Mouse (Mus musculus) lung, postnatal 0 days (tissue): ENCODE measurements at regions not wholly inside any gene's neighbourhood (a gene's known extent, or its start where the extent isn't known, plus 50 kb on each side); places are given as distances from the start of the nearest gene placed in this dataset.

Experiments
- ATAC-seq: fragments of 200-750 bp; cut with Nextera tagmentation; 2 replicates; pipeline ENCODE4 v1.8.0; 2017; ENCODE audit warnings: moderate library complexity
- DNase-seq: peaks from one replicate; pipeline ENCODE4 v3.0.0-alpha.2; 2016; ENCODE audit warnings: low spot score
- H3K27ac ChIP-seq: fragments of 300-500 bp; sonication (generic); 2 replicates; pipeline ENCODE4 v1.5.1; 2014; ENCODE audit warnings: antibody characterized with exemption, mild to moderate bottlenecking, low read length, mixed read lengths
- H3K27me3 ChIP-seq: fragments of 300-500 bp; sonication (generic); replicated peaks from 2 replicates; pipeline ENCODE4 v1.6.1; 2014; ENCODE audit warnings: low read length, mixed read lengths; ENCODE audit not compliant: insufficient read depth
- H3K36me3 ChIP-seq: fragments of 300-500 bp; sonication (generic); 2 replicates; pipeline ENCODE4 v1.6.1; 2014; ENCODE audit warnings: low read length, mixed read lengths; ENCODE audit not compliant: insufficient read depth
- H3K4me1 ChIP-seq: fragments of 300-500 bp; sonication (generic); 2 replicates; pipeline ENCODE4 v1.6.1; 2014; ENCODE audit warnings: antibody characterized with exemption, low read depth, low read length, mixed read lengths; ENCODE audit not compliant: insufficient read depth
- H3K4me2 ChIP-seq: fragments of 300-500 bp; sonication (generic); replicated peaks from 2 replicates; pipeline ENCODE4 v1.6.1; 2014; ENCODE audit warnings: low read depth, mild to moderate bottlenecking, low read length, moderate library complexity, mixed read lengths
- H3K4me3 ChIP-seq: fragments of 300-500 bp; sonication (generic); 2 replicates; pipeline ENCODE4 v1.5.1; 2014; ENCODE audit warnings: low read depth, low read length
- H3K9ac ChIP-seq: fragments of 300-500 bp; sonication (generic); replicated peaks from 2 replicates; pipeline ENCODE4 v1.6.1; 2014; ENCODE audit warnings: low read depth, mild to moderate bottlenecking
- H3K9me3 ChIP-seq: fragments of 300-500 bp; sonication (generic); 2 replicates; pipeline ENCODE4 v1.6.1; 2016; ENCODE audit warnings: low read length, mixed read lengths
- CTCF ChIP-seq: IDR thresholded peaks from 2 replicates; pipeline ENCODE4 v1.5.1; 2016; ENCODE audit warnings: antibody characterized with exemption, mild to moderate bottlenecking
- EP300 ChIP-seq: IDR thresholded peaks from 2 replicates; pipeline ENCODE4 v1.6.1; 2016; ENCODE audit warnings: antibody characterized with exemption, mild to moderate bottlenecking, control low read depth
- WGBS: fragments of 180-500 bp; shearing (Covaris S2); extraction: QIAGEN DNeasy Blood & Tissue Kit; methylation state at CpG from one replicate; pipeline ENCODE4 v1.1.7; 2014; 5-methylcytosine and 5-hydroxymethylcytosine counted together

GRCm38 (mm10) chr4:125439856-125440255 is 50.6 kb upstream of the Grik3 start:
- no peak for DNase-seq
- no peak for ATAC-seq
- WGBS = 35% methylated on average over 9 of the region's 9 CpGs

GRCm38 (mm10) chr4:125437161-125437822 is 53.2 kb upstream of the Grik3 start:
- WGBS = 65% methylated on average over 13 of the region's 13 CpGs
- no peak overlapping the region for H3K4me2 ChIP-seq
- no peak for ATAC-seq
- H3K36me3 ChIP-seq = no peaks in the 10 kb centered on the region
- DNase-seq = no peak
- H3K9ac ChIP-seq = no peak overlapping the region
- no peak for TF ChIP-seq CTCF
- no peak for TF ChIP-seq EP300
- no peaks in the 10 kb centered on the region for H3K4me1 ChIP-seq
- H3K4me3 ChIP-seq = no peak overlapping the region
- no peak overlapping the region for H3K27ac ChIP-seq
- H3K27me3 ChIP-seq = no peaks in the 10 kb centered on the region
- H3K9me3 ChIP-seq = no peaks in the 10 kb centered on the region

More at GRCm38 (mm10) chr4:125439856-125440255, 50.6 kb upstream of the Grik3 start:
- Histone ChIP-seq H3K36me3 (no peaks in the 10 kb centered on the region), H3K27me3 (no peaks in the 10 kb centered on the region), H3K9me3 (no peaks in the 10 kb centered on the region), H3K4me2 (no peak overlapping the region), H3K9ac (no peak overlapping the region), H3K4me1 (no peaks in the 10 kb centered on the region), H3K27ac (no peak overlapping the region), H3K4me3 (no peak overlapping the region)
- TF ChIP-seq CTCF (no peak), EP300 (no peak)

DNA sequence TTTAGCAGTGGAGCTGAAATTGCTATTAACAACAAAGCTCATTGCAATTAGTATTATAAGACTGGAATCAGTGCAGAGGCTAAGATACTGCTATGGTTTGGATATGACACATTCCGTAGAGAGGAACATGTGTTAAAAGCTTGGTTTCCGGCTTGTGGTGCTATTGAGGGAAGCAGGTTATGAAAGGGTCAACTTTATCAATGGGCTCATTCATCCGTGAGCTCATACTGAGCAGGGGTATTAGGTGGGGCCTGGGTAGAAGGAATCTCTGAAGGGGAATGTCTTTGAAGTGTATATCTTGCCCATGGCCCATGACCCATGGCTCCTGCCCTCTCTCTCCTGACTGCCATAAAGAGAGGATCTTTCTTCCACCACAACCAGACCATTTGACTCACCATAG is 57.0 kb upstream of the Grik3 start:
- no peak for TF ChIP-seq CTCF
- no peak for TF ChIP-seq EP300
- Histone ChIP-seq H3K27me3 (no peaks in the 10 kb centered on the region), H3K9me3 (no peaks in the 10 kb centered on the region), H3K9ac (no peak overlapping the region), H3K4me2 (no peak overlapping the region), H3K36me3 (no peaks in the 10 kb centered on the region), H3K4me3 (no peak overlapping the region), H3K27ac (no peak overlapping the region), H3K4me1 (no peaks in the 10 kb centered on the region)
- WGBS = 54% methylated on average over 3 of the region's 3 CpGs
- DNase-seq (no peak), ATAC-seq (no peak)

GRCm38 (mm10) chr4:125431648-125432047 is 58.9 kb upstream of the Grik3 start:
- no peaks in the 10 kb centered on the region for H3K27me3 ChIP-seq
- no peak overlapping the region for H3K4me3 ChIP-seq
- no peak overlapping the region for H3K4me2 ChIP-seq
- H3K9me3 ChIP-seq = no peaks in the 10 kb centered on the region
- H3K9ac ChIP-seq = no peak overlapping the region
- no peaks in the 10 kb centered on the region for H3K4me1 ChIP-seq
- DNase-seq (no peak), ATAC-seq (no peak)
- H3K27ac ChIP-seq = no peak overlapping the region
- TF ChIP-seq EP300 (no peak), CTCF (no peak)
- H3K36me3 ChIP-seq = no peaks in the 10 kb centered on the region

GRCm38 (mm10) chr4:125430845-125431244 is 59.7 kb upstream of the Grik3 start:
- 40% methylated on average over 4 of the region's 4 CpGs for WGBS
- no peak overlapping the region for H3K4me3 ChIP-seq
- H3K27me3 ChIP-seq = no peaks in the 10 kb centered on the region
- no peak overlapping the region for H3K4me2 ChIP-seq
- ATAC-seq = no peak
- no peaks in the 10 kb centered on the region for H3K9me3 ChIP-seq
- no peaks in the 10 kb centered on the region for H3K36me3 ChIP-seq
- TF ChIP-seq CTCF (no peak), EP300 (no peak)
- no peaks in the 10 kb centered on the region for H3K4me1 ChIP-seq
- no peak overlapping the region for H3K27ac ChIP-seq
- no peak for DNase-seq
- no peak overlapping the region for H3K9ac ChIP-seq

DNA sequence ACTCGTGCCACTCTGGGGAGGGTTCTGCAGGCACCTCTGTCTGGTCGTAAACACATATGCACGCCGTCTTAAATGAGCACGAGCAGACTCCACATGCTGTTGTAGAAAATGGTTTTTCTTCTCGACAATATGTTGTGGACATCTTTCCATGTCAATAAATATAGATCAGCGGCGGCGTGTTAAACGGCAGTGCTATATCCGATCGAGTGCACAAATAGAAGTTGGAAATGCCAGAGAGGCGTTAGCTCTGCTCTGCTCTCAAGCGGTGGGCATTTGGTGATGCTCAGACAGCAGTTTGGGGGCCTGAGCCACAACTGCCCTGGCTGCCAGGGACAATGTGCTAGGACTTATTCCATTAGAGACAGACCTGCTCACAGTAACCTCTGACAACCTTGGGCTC is 61.8 kb upstream of the Grik3 start:
- no peak for DNase-seq
- Histone ChIP-seq H3K27me3 (no peaks in the 10 kb centered on the region), H3K4me2 (no peak overlapping the region), H3K4me1 (no peaks in the 10 kb centered on the region), H3K9ac (no peak overlapping the region), H3K36me3 (no peaks in the 10 kb centered on the region), H3K4me3 (no peak overlapping the region), H3K9me3 (no peaks in the 10 kb centered on the region), H3K27ac (no peak overlapping the region)
- 82% methylated on average over 14 of the region's 14 CpGs for WGBS
- ATAC-seq = no peak
- TF ChIP-seq CTCF = no peak
- no peak for TF ChIP-seq EP300
